Mouse (Mus musculus) erythroid progenitor cell, adult 5-6 weeks (primary cell): ENCODE results near the gene Pnpla7. TPM values are rescaled to one million over a fixed set of nuclear protein-coding genes. Genes with fewer than 3 reads are reported as not detected.
A peak's percentile ranks its signal among the peaks of the same experiment; 100 is the strongest.

ENCODE experiments used
- ATAC-seq: replicated peaks from 2 replicates; pipeline ENCODE4 v1.8.0; 2016; ENCODE audit warnings: moderate number of reproducible peaks, mild to moderate bottlenecking, moderate TSS enrichment, inconsistent platforms; ENCODE audit not compliant: poor library complexity, low FRiP score, severe bottlenecking
- total RNA-seq, 2 experiments: library from RNA; stranded (forward) in 1 of 2; stranded (reverse) in 1 of 2; fragments of 150-400 nt in 1 of 2; fragments of 186-747, 209-891 nt in 1 of 2; gene quantifications; 2 replicates each; pipeline versions ENCODE4 v1.2.3 to v1.2.4; 2015 to 2017; ENCODE audit warnings: low replicate concordance in 2 of 2

Gene Pnpla7
- total RNA-seq, 2 experiments from 2014 or later: 37.0 to 37.3 TPM

- peak; percentile 73 for ATAC-seq
These were observed 1.1 kb downstream of the Pnpla7 start for GRCm38 (mm10) chr2:24976960-24977359.

GRCm38 (mm10) chr2:24987762-24988161 lies 11.9 kb downstream of the Pnpla7 start:
- ATAC-seq: no peak

- no peak for ATAC-seq
These were observed 19.5 kb downstream of the Pnpla7 start for GRCm38 (mm10) chr2:24995332-24995731.

- ATAC-seq: no peak
These were observed 20.6 kb downstream of the Pnpla7 start for GRCm38 (mm10) chr2:24996471-24996870.

GRCm38 (mm10) chr2:25000544-25001235 lies 24.9 kb downstream of the Pnpla7 start:
- ATAC-seq: peak; percentile 77

GRCm38 (mm10) chr2:25003946-25004786 lies 28.3 kb downstream of the Pnpla7 start:
- ATAC-seq: no peak

GRCm38 (mm10) chr2:25006767-25007166 lies 30.9 kb downstream of the Pnpla7 start:
- no peak for ATAC-seq

GRCm38 (mm10) chr2:25008250-25008649 lies 32.4 kb downstream of the Pnpla7 start:
- 0 out of 2 replicates have a peak, but pooled peaks have one; percentile 61 for ATAC-seq

- ATAC-seq: no peak
These were observed 46.8 kb downstream of the Pnpla7 start for GRCm38 (mm10) chr2:25022678-25023077.

GRCm38 (mm10) chr2:25025109-25025508 lies 49.3 kb downstream of the Pnpla7 start:
- ATAC-seq: no peak

GRCm38 (mm10) chr2:25034994-25035393 lies 59.2 kb downstream of the Pnpla7 start:
- ATAC-seq: peak; percentile 30; the same call in 1 of the 2 replicates

GRCm38 (mm10) chr2:25040089-25040488 lies 64.3 kb downstream of the Pnpla7 start:
- ATAC-seq: no peak

- no peak for ATAC-seq
These were observed 75.1 kb downstream of the Pnpla7 start for GRCm38 (mm10) chr2:25050921-25051320.

GRCm38 (mm10) chr2:25051450-25051849 lies 75.6 kb downstream of the Pnpla7 start:
- no peak for ATAC-seq

GRCm38 (mm10) chr2:25053101-25053500 lies 77.3 kb downstream of the Pnpla7 start:
- no peak for ATAC-seq

GRCm38 (mm10) chr2:25054221-25055067 lies 78.6 kb downstream of the Pnpla7 start, which contains the start of gene Nsmf:
Nsmf (plus strand) TSS chr2:25054355.
- ATAC-seq: peak; percentile 84

- ATAC-seq: no peak
These were observed 79.2 kb downstream of the Pnpla7 start for GRCm38 (mm10) chr2:25055068-25055405.

- no peak for ATAC-seq
These were observed 79.7 kb downstream of the Pnpla7 start for GRCm38 (mm10) chr2:25055409-25056155.

GRCm38 (mm10) chr2:25058926-25059325 lies 83.1 kb downstream of the Pnpla7 start:
- no peak for ATAC-seq
